Mouse (Mus musculus) limb, embryonic 11.5 days (tissue): Measurements from ENCODE around the gene Kdm5a. TPM values are rescaled to one million over a fixed set of nuclear protein-coding genes. Genes with fewer than 3 reads are reported as not detected.

Experiments used
- ATAC-seq: fragments of 200-750 bp; cut with Nextera tagmentation; 2 replicates; pipeline ENCODE4 v1.8.0; 2017; ENCODE audit warnings: low read depth; ENCODE audit not compliant: insufficient number of reproducible peaks, low FRiP score, low TSS enrichment
- DNase-seq: peaks from one replicate; pipeline ENCODE4 v3.0.0-alpha.2; 2015; ENCODE audit warnings: low spot score
- H3K27ac ChIP-seq: fragments of 300-500 bp; sonication (generic); replicated peaks from 2 replicates; pipeline ENCODE4 v1.5.1; 2014; ENCODE audit warnings: low read depth, mild to moderate bottlenecking, low read length
- H3K27me3 ChIP-seq: fragments of 300-500 bp; sonication (generic); 2 replicates; pipeline ENCODE4 v1.6.1; 2014; ENCODE audit warnings: mild to moderate bottlenecking, low read length, mixed read lengths; ENCODE audit not compliant: control insufficient read depth, insufficient read depth
- H3K36me3 ChIP-seq: fragments of 300-500 bp; sonication (generic); 2 replicates; pipeline ENCODE4 v1.6.1; 2014; ENCODE audit warnings: mild to moderate bottlenecking, low read length, moderate library complexity, mixed read lengths; ENCODE audit not compliant: control insufficient read depth, insufficient read depth
- H3K4me1 ChIP-seq: fragments of 300-500 bp; sonication (generic); 2 replicates; pipeline ENCODE4 v1.6.1; 2014; ENCODE audit warnings: low read length, mixed read lengths; ENCODE audit not compliant: control insufficient read depth, insufficient read depth
- H3K4me2 ChIP-seq: fragments of 300-500 bp; sonication (generic); 2 replicates; pipeline ENCODE4 v1.6.1; 2014; ENCODE audit warnings: low read depth, mild to moderate bottlenecking, moderate library complexity; ENCODE audit not compliant: severe bottlenecking
- H3K4me3 ChIP-seq: fragments of 300-500 bp; sonication (generic); 2 replicates; pipeline ENCODE4 v1.5.1; 2014; ENCODE audit warnings: low read depth, low read length
- H3K9ac ChIP-seq: fragments of 300-500 bp; sonication (generic); 2 replicates; pipeline ENCODE4 v1.6.1; 2014; ENCODE audit warnings: mild to moderate bottlenecking, low read length
- H3K9me3 ChIP-seq: fragments of 300-500 bp; sonication (generic); 2 replicates; pipeline ENCODE4 v1.6.1; 2016; ENCODE audit warnings: low read length; ENCODE audit not compliant: control insufficient read depth
- WGBS: fragments of 180-500 bp; shearing (Covaris S2); extraction: QIAGEN DNeasy Blood & Tissue Kit; methylation state at CpG from one replicate; pipeline ENCODE4 v1.1.7; 2014; 5-methylcytosine and 5-hydroxymethylcytosine counted together
- polyA plus RNA-seq: library from polyadenylated mRNA; unstranded; fragments of >200 nt; fragmentation: Nextera tagmentation; extraction: Ambion mirVana; gene quantifications from 2 replicates; pipeline ENCODE4 v1.2.1, GENCODE M21; 2014

The Kdm5a gene
- polyA plus RNA-seq, 1 experiment from 2014 or later: 51.7 TPM

- peak; percentile 82 for DNase-seq
- Histone ChIP-seq H3K36me3 (no peaks in the 10 kb centered on the region), H3K27ac (no peak within 1 kb of the TSS), H3K4me3 (peak within 1 kb of the TSS; percentile 54), H3K9ac (peak within 1 kb of the TSS; percentile 52; the same call in 1 of the 2 replicates), H3K9me3 (no peaks in the 10 kb centered on the region), H3K4me1 (peaks cover 7% of the 10 kb centered on the region; the same call in 1 of the 2 replicates), H3K27me3 (peaks cover 34% of the 10 kb centered on the region), H3K4me2 (peak within 1 kb of the TSS; percentile 68)
- under 1% methylated on average over 82 of the region's 90 CpGs for WGBS
- ATAC-seq: peak; percentile 64
These were observed 99.4 kb downstream of the Kdm5a start, which contains the start of gene Il17ra for GRCm38 (mm10) chr6:120463086-120463871. TSS of gene Il17ra (plus strand) at chr6:120463247.

DNA sequence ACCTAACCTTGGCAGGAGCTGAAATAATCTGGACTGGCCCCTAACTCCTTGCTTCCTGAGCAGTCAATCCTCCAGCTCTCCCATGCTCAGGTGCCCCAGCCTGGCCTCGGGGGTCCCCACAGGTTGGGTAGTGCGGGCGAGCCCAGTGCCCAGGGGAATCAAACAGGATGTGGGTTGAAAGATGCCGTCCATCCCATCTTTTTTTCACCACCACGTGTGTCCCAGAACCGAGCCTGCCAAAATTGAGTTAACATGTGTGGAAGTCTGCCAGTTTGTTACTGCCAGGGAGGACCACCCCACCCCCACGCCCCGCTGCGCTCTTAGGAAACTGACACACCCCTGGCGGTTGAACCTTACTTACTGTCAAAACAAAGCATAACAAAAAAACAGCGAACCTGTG, 100.0 kb downstream of the Kdm5a start:
- peak overlapping the region; percentile 54 for H3K4me3 ChIP-seq
- H3K36me3 ChIP-seq: no peaks in the 10 kb centered on the region
- peak overlapping the region; percentile 68 for H3K4me2 ChIP-seq
- WGBS: 7% methylated on average over 11 of the region's 11 CpGs
- ATAC-seq (peak; percentile 27; the same call in 1 of the 2 replicates), DNase-seq (no peak)
- H3K27me3 ChIP-seq: peaks cover 34% of the 10 kb centered on the region
- H3K9me3 ChIP-seq: no peaks in the 10 kb centered on the region
- H3K4me1 ChIP-seq: peaks cover 7% of the 10 kb centered on the region; the same call in 1 of the 2 replicates
- no peak overlapping the region for H3K9ac ChIP-seq
- H3K27ac ChIP-seq: no peak overlapping the region

GRCm38 (mm10) chr6:120464406-120464939, 100.5 kb downstream of the Kdm5a start:
- Histone ChIP-seq H3K4me2 (no peak overlapping the region), H3K4me3 (no peak overlapping the region; the same call in 1 of the 2 replicates), H3K36me3 (no peaks in the 10 kb centered on the region), H3K9ac (no peak overlapping the region), H3K27me3 (peaks cover 34% of the 10 kb centered on the region), H3K4me1 (peaks cover 7% of the 10 kb centered on the region; the same call in 1 of the 2 replicates), H3K27ac (no peak overlapping the region), H3K9me3 (no peaks in the 10 kb centered on the region)
- DNase-seq (no peak), ATAC-seq (no peak)
- 60% methylated on average over 9 of the region's 9 CpGs for WGBS

DNA sequence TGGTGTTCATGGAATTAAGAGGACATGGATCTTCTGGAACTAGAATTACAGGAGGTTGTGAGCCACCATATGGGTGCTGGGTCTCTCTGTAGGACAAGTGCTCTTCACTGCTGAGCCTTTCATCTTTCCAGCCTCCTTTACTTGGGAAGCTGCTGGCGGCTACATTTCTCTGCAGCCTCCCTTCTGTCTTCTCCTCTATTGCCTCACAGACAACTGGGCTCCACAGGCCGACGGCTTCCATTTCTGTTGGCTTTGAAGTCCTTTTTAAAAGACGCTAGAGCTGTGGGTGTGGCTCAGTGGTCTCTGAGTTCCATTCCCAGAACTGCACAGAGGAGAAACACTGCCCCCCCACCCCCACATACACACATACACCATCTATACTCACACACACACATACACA, 101.5 kb downstream of the Kdm5a start:
- ATAC-seq: no peak
- Histone ChIP-seq H3K36me3 (no peaks in the 10 kb centered on the region), H3K9ac (no peak overlapping the region), H3K9me3 (no peaks in the 10 kb centered on the region), H3K27me3 (peaks cover 34% of the 10 kb centered on the region), H3K4me2 (no peak overlapping the region), H3K4me1 (peaks cover 7% of the 10 kb centered on the region; the same call in 1 of the 2 replicates), H3K27ac (no peak overlapping the region), H3K4me3 (no peak overlapping the region)
- 9% methylated on average over 4 of the region's 4 CpGs for WGBS
- DNase-seq: no peak

DNA sequence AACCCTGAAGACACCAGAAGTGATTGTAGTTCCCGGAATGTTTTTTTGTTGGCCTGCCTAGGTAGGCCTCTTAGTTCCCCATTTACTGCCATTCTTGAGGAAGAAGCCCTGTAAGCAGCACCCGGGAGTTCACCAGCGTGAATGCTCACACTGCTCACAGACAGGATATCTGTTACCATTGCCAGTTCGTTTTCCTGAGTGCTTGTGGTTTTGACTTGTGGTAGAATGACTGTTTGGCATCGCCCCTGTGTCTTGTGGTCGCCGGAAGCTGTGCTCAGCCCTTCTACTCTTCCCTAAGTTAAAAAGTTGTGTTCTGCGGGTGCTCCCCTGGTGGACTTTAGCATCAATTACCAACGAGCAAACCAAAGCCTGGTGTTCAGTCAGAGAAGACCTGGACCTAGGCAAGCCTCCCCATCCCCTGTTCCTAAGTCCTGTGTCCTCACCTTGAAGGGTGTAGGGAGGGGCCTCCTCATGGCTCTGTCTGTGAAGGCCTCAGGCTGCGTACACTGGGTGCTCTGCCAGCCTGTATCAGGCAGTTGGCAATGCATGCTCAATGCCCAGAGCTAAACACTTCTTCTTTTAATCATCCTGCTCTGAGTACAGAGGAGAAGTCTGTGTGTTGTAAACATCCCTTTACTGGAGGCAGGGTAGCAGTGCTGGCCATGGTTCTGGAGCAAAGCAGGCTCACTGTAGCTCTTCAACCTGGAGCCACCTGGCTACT, 102.8 kb downstream of the Kdm5a start:
- Histone ChIP-seq H3K4me1 (peaks cover 9% of the 10 kb centered on the region), H3K36me3 (no peaks in the 10 kb centered on the region), H3K27ac (no peak overlapping the region), H3K4me2 (no peak overlapping the region), H3K4me3 (no peak overlapping the region), H3K9ac (no peak overlapping the region), H3K27me3 (peaks cover 29% of the 10 kb centered on the region), H3K9me3 (no peaks in the 10 kb centered on the region)
- WGBS: 77% methylated on average over 10 of the region's 10 CpGs
- ATAC-seq (no peak), DNase-seq (no peak)

DNA sequence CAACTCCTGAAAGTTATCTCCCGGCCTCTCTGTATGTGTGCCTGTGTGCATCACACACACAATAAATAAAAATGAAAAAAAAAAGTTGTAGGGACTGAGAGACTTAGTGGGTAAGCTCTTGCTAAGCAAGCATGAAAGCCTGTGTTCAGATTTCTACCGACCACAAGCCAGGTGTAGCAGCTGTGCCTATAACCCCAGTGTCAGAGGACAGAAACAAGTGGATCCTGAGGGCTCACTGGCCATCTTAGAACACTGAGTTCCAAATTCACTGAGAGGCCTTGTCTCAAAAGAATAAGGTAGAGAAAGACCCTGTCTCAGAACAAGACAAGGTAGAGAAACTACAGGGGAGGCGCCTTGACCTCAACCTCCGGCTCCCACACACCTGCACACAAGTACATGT, 104.3 kb downstream of the Kdm5a start:
- no peak for ATAC-seq
- WGBS: 94% methylated on average over 4 of the region's 4 CpGs
- no peak overlapping the region for H3K4me2 ChIP-seq

DNA sequence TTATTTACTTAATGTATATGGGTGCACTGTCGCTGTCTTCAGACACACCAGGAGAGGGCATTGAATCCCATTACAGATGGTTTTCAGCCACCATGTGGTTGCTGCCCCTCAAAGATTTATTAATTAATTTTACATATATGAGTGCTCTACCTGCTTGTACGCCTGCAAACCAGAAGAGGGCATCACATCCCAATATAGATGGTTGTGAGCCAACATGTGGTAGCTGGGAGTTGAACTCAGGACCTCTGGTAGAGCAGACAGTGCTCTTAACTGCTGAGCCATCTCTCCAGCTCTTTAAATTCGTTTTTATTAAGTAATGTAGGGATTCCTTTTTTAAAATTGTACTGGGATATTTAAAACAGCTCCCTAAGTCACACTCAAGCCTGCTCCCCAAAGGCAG, 105.3 kb downstream of the Kdm5a start:
- Histone ChIP-seq H3K9ac (no peak overlapping the region), H3K27ac (no peak overlapping the region), H3K4me3 (no peak overlapping the region), H3K36me3 (no peaks in the 10 kb centered on the region), H3K9me3 (no peaks in the 10 kb centered on the region), H3K4me2 (no peak overlapping the region), H3K27me3 (peaks cover 5% of the 10 kb centered on the region; the same call in 1 of the 2 replicates), H3K4me1 (peaks cover 6% of the 10 kb centered on the region)
- ATAC-seq (no peak), DNase-seq (no peak)
- WGBS: 64% methylated on average over 3 of the region's 3 CpGs

More for the DNA sequence above, 104.3 kb downstream of the Kdm5a start:
- Histone ChIP-seq H3K36me3 (no peaks in the 10 kb centered on the region), H3K9me3 (no peaks in the 10 kb centered on the region), H3K9ac (no peak overlapping the region), H3K27me3 (peaks cover 15% of the 10 kb centered on the region), H3K4me3 (no peak overlapping the region), H3K4me1 (peaks cover 12% of the 10 kb centered on the region), H3K27ac (no peak overlapping the region)
- no peak for DNase-seq

DNA sequence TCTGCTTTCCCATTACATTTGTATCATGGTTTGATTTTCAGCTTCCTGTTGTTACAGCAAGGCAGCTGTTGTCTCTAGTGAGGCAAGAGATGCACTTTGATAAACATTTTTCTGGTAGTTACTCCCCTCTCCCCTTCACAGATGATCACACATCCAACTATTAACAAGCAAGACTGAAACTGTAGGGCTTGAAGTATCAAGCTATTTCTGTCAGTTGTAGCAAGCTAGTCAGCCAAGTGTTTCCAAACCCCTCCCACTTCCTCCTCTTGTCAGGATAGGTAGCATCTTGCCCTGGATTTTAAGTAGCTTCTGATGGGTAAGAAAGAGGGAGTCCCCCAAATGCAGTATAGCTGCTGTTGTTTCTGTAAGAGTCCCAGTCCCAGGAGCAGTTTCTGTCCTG, 105.8 kb downstream of the Kdm5a start:
- no peak for ATAC-seq
- no peak overlapping the region for H3K4me3 ChIP-seq
- H3K9ac ChIP-seq: no peak overlapping the region
- H3K36me3 ChIP-seq: no peaks in the 10 kb centered on the region
- H3K27ac ChIP-seq: no peak overlapping the region
- no peak overlapping the region for H3K4me2 ChIP-seq
- peaks cover 6% of the 10 kb centered on the region; the same call in 1 of the 2 replicates for H3K4me1 ChIP-seq
- no peaks in the 10 kb centered on the region for H3K9me3 ChIP-seq
- H3K27me3 ChIP-seq: peaks cover 1% of the 10 kb centered on the region; the same call in 1 of the 2 replicates
- no peak for DNase-seq
